Mouse (Mus musculus) megakaryocyte, embryonic 14.5 days (primary cell): ENCODE measurements around the gene Crip2.

ENCODE experiments used
- FLI1 ChIP-seq: IDR thresholded peaks from 2 replicates; pipeline ENCODE4 v1.6.1; 2012; ENCODE audit warnings: low read length, inconsistent platforms, mixed read lengths
- GATA1 ChIP-seq: IDR thresholded peaks from 3 replicates; pipeline ENCODE4 v1.6.1; 2012; ENCODE audit warnings: mixed read lengths, low read length, inconsistent platforms, borderline replicate concordance

DNA sequence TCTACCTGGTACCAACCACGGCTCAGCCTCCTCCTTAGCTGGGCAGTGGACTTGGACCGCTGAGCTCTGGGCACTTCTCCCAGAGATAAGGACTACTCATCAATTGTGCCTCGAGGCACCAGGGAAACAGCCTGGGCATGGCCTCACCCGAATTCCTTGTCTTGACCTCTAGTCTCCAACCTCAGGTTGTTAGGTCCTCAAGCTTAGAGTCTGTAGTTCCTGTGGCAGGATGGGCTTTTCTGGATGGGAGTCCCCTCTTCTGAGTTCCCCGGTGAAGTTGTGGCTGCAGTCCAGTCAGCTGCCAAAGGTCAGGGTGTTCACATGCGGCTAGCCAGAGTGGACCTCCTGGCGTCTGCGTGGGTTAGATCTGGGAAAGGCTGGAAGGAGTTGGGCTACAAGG, 11.0 kb downstream of the Crip2 start:
- TF ChIP-seq GATA1 (no peak), FLI1 (no peak)
